Mouse (Mus musculus) midbrain, embryonic 10.5 days (tissue): ENCODE measurements around the gene Gpsm1. TPM values are rescaled to one million over a fixed set of nuclear protein-coding genes. Genes with fewer than 3 reads are reported as not detected.

Experiments
- DNase-seq: peaks from one replicate; pipeline ENCODE4 v3.0.0-alpha.2; 2017; ENCODE audit warnings: low spot score
- H3K27ac ChIP-seq: fragments of 300-500 bp; sonication (generic); replicated peaks from 2 replicates; pipeline ENCODE4 v1.5.1; 2016; ENCODE audit warnings: mild to moderate bottlenecking
- H3K27me3 ChIP-seq: fragments of 300-500 bp; sonication (generic); 2 replicates; pipeline ENCODE4 v1.6.1; 2016; ENCODE audit warnings: low read depth, mild to moderate bottlenecking; ENCODE audit not compliant: poor library complexity, severe bottlenecking
- H3K36me3 ChIP-seq: fragments of 300-500 bp; sonication (generic); 2 replicates; pipeline ENCODE4 v1.6.1; 2016; ENCODE audit warnings: mild to moderate bottlenecking, moderate library complexity
- H3K4me1 ChIP-seq: fragments of 300-500 bp; sonication (generic); 2 replicates; pipeline ENCODE4 v1.6.1; 2016
- H3K4me3 ChIP-seq: fragments of 300-500 bp; sonication (generic); 2 replicates; pipeline ENCODE4 v1.5.1; 2016; ENCODE audit warnings: mild to moderate bottlenecking, moderate library complexity
- H3K9me3 ChIP-seq: fragments of 300-500 bp; sonication (generic); replicated peaks from 2 replicates; pipeline ENCODE4 v1.6.1; 2016; ENCODE audit warnings: mild to moderate bottlenecking
- WGBS: fragments of 180-500 bp; shearing (Covaris S2); methylation state at CpG from one replicate; pipeline ENCODE4 v1.1.7; 2016; 5-methylcytosine and 5-hydroxymethylcytosine counted together
- polyA plus RNA-seq: library from polyadenylated mRNA; unstranded; fragments of >200 nt; fragmentation: Nextera tagmentation; extraction: Ambion mirVana; gene quantifications from 2 replicates; pipeline ENCODE4 v1.2.1, GENCODE M21; 2016

The Gpsm1 gene
- polyA plus RNA-seq, 1 experiment from 2014 or later, result 87.6 TPM

- peaks cover 14% of the 10 kb centered on the region for H3K27me3 ChIP-seq
- peak overlapping the region; percentile 9; the same call in 1 of the 2 replicates for H3K4me3 ChIP-seq
- WGBS, result 8% methylated on average over 4 of the region's 4 CpGs
- peak; percentile 26 for DNase-seq
- H3K36me3 ChIP-seq, result no peaks in the 10 kb centered on the region
- peaks cover 47% of the 10 kb centered on the region for H3K4me1 ChIP-seq
- no peaks in the 10 kb centered on the region for H3K9me3 ChIP-seq
- peak overlapping the region; percentile 80 for H3K27ac ChIP-seq
These were observed 16.5 kb upstream of the Gpsm1 start for GRCm38 (mm10) chr2:26298856-26299230.

DNA sequence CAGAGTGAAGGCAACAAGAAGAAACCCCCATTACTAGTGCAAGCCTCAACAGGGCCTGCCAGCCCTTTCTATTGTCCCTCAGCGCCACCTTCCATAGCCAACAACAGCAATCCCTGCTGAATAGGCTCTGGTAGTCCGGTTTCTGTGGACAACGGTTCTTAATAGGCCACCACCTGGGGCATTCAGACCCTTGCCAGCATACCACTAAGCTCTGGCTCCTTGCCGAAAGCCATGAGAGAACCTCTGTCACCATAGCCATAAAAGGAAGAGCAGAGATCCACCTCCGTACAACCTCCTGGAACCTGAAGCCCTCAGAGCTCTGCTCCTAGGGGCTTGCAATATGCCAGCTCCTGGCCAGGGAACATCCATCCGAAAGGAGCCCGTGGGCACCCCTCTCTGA lies 16.0 kb upstream of the Gpsm1 start:
- no peaks in the 10 kb centered on the region for H3K9me3 ChIP-seq
- H3K4me1 ChIP-seq, result peaks cover 47% of the 10 kb centered on the region
- 0 out of 2 replicates have a peak overlapping the region, but pooled peaks have one; percentile 9 for H3K4me3 ChIP-seq
- H3K27me3 ChIP-seq, result peaks cover 14% of the 10 kb centered on the region
- peak overlapping the region; percentile 80 for H3K27ac ChIP-seq
- no peak for DNase-seq
- H3K36me3 ChIP-seq, result no peaks in the 10 kb centered on the region
- WGBS, result 37% methylated on average over 7 of the region's 7 CpGs

- Histone ChIP-seq H3K27me3 (peaks cover 14% of the 10 kb centered on the region), H3K4me1 (peaks cover 47% of the 10 kb centered on the region), H3K36me3 (no peaks in the 10 kb centered on the region), H3K4me3 (0 out of 2 replicates have a peak overlapping the region, but pooled peaks have one; percentile 8), H3K9me3 (no peaks in the 10 kb centered on the region), H3K27ac (peak overlapping the region; percentile 80; the same call in 1 of the 2 replicates)
- DNase-seq, result no peak
- WGBS, result 46% methylated on average over 5 of the region's 5 CpGs
These were observed 15.0 kb upstream of the Gpsm1 start for GRCm38 (mm10) chr2:26300161-26300807.

- DNase-seq, result peak; percentile 82
- Histone ChIP-seq H3K36me3 (no peaks in the 10 kb centered on the region), H3K27me3 (peaks cover 14% of the 10 kb centered on the region), H3K4me3 (0 out of 2 replicates have a peak overlapping the region, but pooled peaks have one; percentile 8), H3K4me1 (peaks cover 47% of the 10 kb centered on the region), H3K9me3 (no peaks in the 10 kb centered on the region), H3K27ac (no peak overlapping the region)
- 2% methylated on average over 3 of the region's 3 CpGs for WGBS
These were observed 14.5 kb upstream of the Gpsm1 start for GRCm38 (mm10) chr2:26300808-26301174.

DNA sequence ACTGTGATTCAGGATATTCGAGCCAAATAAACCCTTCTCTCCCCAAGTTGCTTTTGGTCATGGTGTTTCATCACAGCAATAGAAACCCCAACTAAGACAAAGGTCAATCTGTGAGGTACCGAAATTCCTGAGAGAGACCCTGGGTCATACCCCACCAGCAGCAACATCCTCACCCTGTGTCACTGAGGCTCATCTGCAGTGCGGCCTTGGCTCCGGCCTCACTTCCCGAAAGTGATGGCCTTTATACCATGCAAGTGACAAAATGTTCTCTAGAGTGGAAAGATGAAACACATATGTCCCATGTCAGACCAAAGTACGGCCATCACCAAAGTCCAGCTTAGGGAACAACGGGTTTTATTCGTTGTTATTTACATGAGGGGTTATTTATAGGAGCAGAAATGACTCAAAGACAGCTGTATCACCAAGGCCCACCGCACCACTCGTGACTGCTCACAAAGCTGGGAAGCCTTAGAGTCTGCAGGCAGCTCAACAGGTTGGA lies 13.3 kb upstream of the Gpsm1 start:
- Histone ChIP-seq H3K27me3 (peaks cover 14% of the 10 kb centered on the region), H3K9me3 (no peaks in the 10 kb centered on the region), H3K4me3 (no peak overlapping the region), H3K36me3 (no peaks in the 10 kb centered on the region), H3K27ac (no peak overlapping the region), H3K4me1 (peaks cover 40% of the 10 kb centered on the region)
- WGBS, result 89% methylated on average over 10 of the region's 10 CpGs
- DNase-seq, result no peak

GRCm38 (mm10) chr2:26304711-26305110 lies 10.6 kb upstream of the Gpsm1 start:
- 57% methylated on average over 1 of the region's 1 CpGs for WGBS
- Histone ChIP-seq H3K4me3 (no peak overlapping the region), H3K36me3 (no peaks in the 10 kb centered on the region), H3K4me1 (peaks cover 23% of the 10 kb centered on the region), H3K27me3 (peaks cover 8% of the 10 kb centered on the region), H3K27ac (no peak overlapping the region), H3K9me3 (no peaks in the 10 kb centered on the region)
- no peak for DNase-seq

DNA sequence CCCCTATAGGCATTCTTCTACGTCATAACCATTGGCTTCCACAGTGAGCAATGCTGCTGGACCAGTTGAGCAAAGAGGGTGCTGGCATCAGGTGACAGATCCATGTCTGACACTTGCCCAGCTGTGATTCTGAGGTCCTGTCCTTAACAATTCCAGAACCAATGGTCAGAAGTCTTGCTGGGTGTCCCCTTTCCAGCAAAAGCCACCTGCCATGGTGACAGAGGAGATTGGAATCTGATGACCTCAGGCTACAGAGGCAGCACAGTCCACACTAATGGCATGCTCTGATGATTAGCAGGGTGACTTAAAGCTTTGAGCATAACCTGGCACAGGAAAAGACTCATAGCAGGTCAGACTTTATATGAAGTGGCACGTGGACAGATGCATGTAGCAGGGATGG lies 9.8 kb upstream of the Gpsm1 start:
- DNase-seq, result no peak
- Histone ChIP-seq H3K4me1 (peaks cover 20% of the 10 kb centered on the region), H3K27me3 (no peaks in the 10 kb centered on the region), H3K36me3 (no peaks in the 10 kb centered on the region), H3K4me3 (no peak overlapping the region), H3K27ac (no peak overlapping the region), H3K9me3 (no peaks in the 10 kb centered on the region)
- 84% methylated on average over 2 of the region's 2 CpGs for WGBS

- H3K27ac ChIP-seq, result no peak overlapping the region
- H3K27me3 ChIP-seq, result no peaks in the 10 kb centered on the region
- no peak for DNase-seq
- 83% methylated on average over 3 of the region's 3 CpGs for WGBS
- H3K4me3 ChIP-seq, result no peak overlapping the region
- H3K36me3 ChIP-seq, result no peaks in the 10 kb centered on the region
- no peaks in the 10 kb centered on the region for H3K9me3 ChIP-seq
- peaks cover 17% of the 10 kb centered on the region for H3K4me1 ChIP-seq
These were observed 8.6 kb upstream of the Gpsm1 start for GRCm38 (mm10) chr2:26306702-26307101.

DNA sequence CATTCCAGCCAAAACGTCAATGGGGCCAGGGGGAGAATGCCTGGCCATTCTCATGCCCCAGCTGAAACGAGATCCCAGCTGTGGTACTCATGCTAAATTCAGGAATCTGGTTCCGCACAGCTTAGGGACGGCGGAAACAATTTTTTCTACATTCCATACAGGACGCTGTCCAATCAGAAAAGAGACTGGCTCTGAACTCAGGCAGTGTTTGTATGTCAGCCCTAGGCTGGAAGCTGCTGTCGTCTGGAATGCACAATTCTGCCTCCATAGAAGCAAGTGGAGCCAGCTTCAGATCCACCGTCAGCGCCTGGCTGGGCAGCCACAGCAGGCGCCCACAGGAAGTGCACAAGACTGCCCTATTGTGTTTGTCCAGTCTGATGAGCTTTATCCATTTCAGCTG lies 5.6 kb upstream of the Gpsm1 start:
- Histone ChIP-seq H3K36me3 (no peaks in the 10 kb centered on the region), H3K4me3 (no peak overlapping the region), H3K9me3 (no peaks in the 10 kb centered on the region), H3K27me3 (no peaks in the 10 kb centered on the region), H3K4me1 (peaks cover 31% of the 10 kb centered on the region), H3K27ac (peak overlapping the region; percentile 64)
- peak; percentile 48 for DNase-seq
- 33% methylated on average over 10 of the region's 10 CpGs for WGBS

DNA sequence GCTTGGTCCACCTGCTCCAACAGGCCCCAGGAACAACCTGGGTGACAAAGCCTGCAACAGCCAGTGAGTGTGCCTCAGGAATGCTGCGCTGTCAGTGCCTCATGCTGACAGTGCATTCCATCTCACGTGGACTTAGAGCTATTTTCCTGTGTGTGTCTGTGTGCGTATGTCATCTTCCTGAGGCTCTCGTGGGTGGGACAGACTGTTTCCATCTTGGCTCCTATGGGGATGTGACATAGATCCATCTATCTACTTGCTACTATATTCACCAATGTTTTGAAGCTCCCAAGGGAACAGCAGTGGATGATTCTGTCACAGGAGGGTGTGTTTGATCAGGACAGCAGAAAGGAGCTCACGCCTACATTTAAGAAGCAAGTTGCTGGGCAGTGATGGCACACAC lies 3.4 kb upstream of the Gpsm1 start:
- Histone ChIP-seq H3K4me3 (no peak overlapping the region), H3K27me3 (no peaks in the 10 kb centered on the region), H3K4me1 (peaks cover 52% of the 10 kb centered on the region), H3K36me3 (no peaks in the 10 kb centered on the region), H3K9me3 (no peaks in the 10 kb centered on the region), H3K27ac (0 out of 2 replicates have a peak overlapping the region, but pooled peaks have one; percentile 13)
- no peak for DNase-seq
- 72% methylated on average over 5 of the region's 5 CpGs for WGBS

DNA sequence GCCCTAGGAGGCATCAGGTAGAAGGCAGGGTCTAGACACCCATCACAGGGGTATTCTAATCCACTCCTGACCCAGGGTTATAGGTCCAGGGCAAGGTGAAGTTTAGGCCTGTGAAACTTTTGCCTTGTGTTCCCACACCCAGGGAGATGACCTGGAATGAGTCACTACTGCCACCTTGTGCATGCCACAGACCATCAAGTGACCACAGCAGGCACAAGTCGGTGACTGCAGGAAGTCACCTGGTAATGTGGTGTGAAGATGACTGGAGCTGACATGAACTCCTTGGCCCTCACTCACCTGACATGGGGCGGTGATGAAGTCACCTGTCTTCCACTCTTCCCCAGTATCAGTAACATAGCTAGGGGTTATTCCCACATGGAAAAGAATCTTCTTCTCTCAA lies 2.5 kb upstream of the Gpsm1 start:
- no peak for DNase-seq
- H3K27me3 ChIP-seq, result no peaks in the 10 kb centered on the region
- peaks cover 61% of the 10 kb centered on the region for H3K4me1 ChIP-seq
- H3K4me3 ChIP-seq, result no peak overlapping the region
- H3K9me3 ChIP-seq, result no peaks in the 10 kb centered on the region
- no peak overlapping the region for H3K27ac ChIP-seq
- 0 out of 2 replicates have a peak, but pooled peaks cover 2% of the 10 kb centered on the region for H3K36me3 ChIP-seq
- WGBS, result 70% methylated on average over 2 of the region's 2 CpGs

GRCm38 (mm10) chr2:26313394-26313793 lies 1.9 kb upstream of the Gpsm1 start:
- 0 out of 2 replicates have a peak overlapping the region, but pooled peaks have one; percentile 57 for H3K27ac ChIP-seq
- DNase-seq, result no peak
- no peaks in the 10 kb centered on the region for H3K27me3 ChIP-seq
- H3K36me3 ChIP-seq, result peaks cover 8% of the 10 kb centered on the region; the same call in 1 of the 2 replicates
- H3K4me1 ChIP-seq, result peaks cover 66% of the 10 kb centered on the region
- no peaks in the 10 kb centered on the region for H3K9me3 ChIP-seq
- WGBS, result 84% methylated on average over 1 of the region's 1 CpGs
- H3K4me3 ChIP-seq, result no peak overlapping the region

DNA sequence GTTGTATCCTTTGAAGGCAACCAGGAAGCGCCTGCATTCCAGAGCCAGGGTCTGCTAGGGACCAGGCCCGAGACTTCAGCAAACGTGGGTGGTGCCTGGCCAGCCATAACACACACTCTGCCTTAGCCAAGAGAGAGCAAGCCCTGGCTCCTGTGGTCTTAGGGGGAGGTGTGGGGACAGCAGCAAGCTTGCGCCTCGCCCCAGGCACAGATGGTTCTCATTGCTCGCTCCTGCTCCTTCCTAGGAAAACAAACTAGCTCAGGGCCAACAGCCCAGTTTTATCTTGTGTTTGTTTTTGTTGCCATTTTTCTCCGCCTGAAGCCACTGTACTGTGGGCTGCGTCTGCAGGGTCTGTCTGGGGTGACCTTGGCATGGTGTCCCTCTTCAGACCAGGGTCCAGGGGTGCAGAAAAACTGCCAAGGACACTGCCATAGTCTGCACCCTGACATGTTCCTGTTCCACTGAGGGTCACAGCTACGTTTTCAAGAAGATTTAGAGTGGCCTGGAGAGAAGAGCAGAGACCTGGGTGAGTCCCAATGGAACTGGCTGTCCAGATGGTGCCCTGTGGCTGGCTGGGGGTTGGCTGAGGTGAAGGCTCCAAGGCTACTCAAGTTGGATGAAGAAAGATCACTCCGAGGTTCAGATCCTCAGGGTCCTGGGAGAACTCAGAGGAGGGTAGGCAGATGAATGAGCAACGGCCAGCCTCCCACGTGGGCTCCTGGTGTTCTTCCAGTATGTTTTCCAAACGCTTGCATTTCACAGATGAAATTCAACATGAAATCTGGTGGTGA lies 839 bp upstream of the Gpsm1 start:
- Histone ChIP-seq H3K9me3 (no peaks in the 10 kb centered on the region), H3K4me1 (peaks cover 70% of the 10 kb centered on the region), H3K27me3 (no peaks in the 10 kb centered on the region), H3K36me3 (peaks cover 17% of the 10 kb centered on the region), H3K4me3 (peak overlapping the region; percentile 93), H3K27ac (peak overlapping the region; percentile 98)
- WGBS, result 67% methylated on average over 13 of the region's 13 CpGs
- DNase-seq, result peak; percentile 54
